Mouse (Mus musculus): ENCODE data around the gene Arl15. TPM values are rescaled to one million over a fixed set of nuclear protein-coding genes. Genes with fewer than 3 reads are reported as not detected.
A peak's percentile ranks its signal among the peaks of the same experiment; 100 is the strongest.

The Arl15 gene
- total and polyA plus RNA-seq, 3 experiments = 3.2 to 9.6 (median 9.1) TPM

DNA sequence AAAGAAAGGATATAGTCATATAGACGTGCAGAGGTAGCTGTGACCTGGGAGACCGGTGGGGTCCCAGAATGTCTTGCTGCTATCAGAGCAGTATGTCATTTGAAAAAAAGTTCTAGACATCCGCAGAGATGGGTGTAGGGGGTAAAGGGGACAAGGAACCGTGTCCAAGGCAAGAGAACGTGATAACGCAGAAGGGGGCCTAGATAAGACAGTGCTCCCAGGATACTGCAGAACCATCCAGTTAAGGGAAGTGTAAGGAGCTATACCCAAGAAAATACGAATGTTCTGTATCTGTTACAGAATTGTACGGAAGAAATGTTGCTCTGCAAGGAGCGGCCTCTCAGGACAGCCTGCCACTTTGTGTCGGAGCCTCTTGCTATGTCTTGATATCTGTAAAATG is 144.8 kb downstream of the Arl15 start:
- Histone ChIP-seq H3K4me3 (no peak overlapping the region), H3K27ac (peak overlapping the region; percentile 23; the same call in 1 of the 2 replicates), H3K9ac (ENCODE audit: low read depth, low read length) (no peak overlapping the region), H3K79me2 (replicated peaks; ENCODE audit: control insufficient read depth, insufficient read depth, low read length) (no peaks in the 10 kb centered on the region), H3K4me1 (ENCODE audit: control insufficient read depth, insufficient read depth, low read length) (peaks cover 4% of the 10 kb centered on the region), H3K27me3 (ENCODE audit: control insufficient read depth, insufficient read depth, low read length) (no peaks in the 10 kb centered on the region), H3K36me3 (ENCODE audit: control insufficient read depth, insufficient read depth, low read length) (no peaks in the 10 kb centered on the region)
- intact Hi-C loops (cut with DNase I) = no loop called here
- TF ChIP-seq EP300 (IDR thresholded peaks at IDR 0.05; ENCODE audit: insufficient read depth, low read depth, low read length) (no peak), POLR2A (IDR thresholded peaks at IDR 0.05; ENCODE audit: insufficient read depth, low read depth, low read length) (no peak), CTCF (IDR thresholded peaks at IDR 0.05) (no peak)
- WGBS = 82% methylated on average over 10 of the region's 10 CpGs
- DNase-seq = no peak

DNA sequence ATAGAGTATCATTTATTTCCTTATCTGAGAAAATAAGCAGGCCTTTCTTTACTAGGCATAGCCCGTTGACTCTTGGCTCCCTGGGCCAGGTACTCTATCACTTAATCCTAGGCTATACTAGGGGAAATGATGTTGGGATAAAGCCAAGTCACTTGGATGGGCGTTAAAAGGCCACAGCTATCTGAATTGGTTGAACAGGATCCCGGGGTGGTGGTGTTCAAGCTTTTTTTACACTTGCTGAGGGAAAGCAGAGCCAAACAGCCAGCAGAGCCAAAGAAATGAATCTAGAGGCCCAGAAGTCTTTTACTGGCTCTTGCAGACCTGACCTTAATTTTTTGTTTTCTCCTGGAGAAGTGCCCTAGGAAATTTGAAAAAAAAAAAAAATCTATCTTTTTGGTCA is 145.4 kb downstream of the Arl15 start:
- Histone ChIP-seq H3K4me1 (ENCODE audit: control insufficient read depth, insufficient read depth, low read length) (peaks cover 4% of the 10 kb centered on the region), H3K9ac (ENCODE audit: low read depth, low read length) (no peak overlapping the region), H3K27me3 (ENCODE audit: control insufficient read depth, insufficient read depth, low read length) (no peaks in the 10 kb centered on the region), H3K4me3 (no peak overlapping the region), H3K36me3 (ENCODE audit: control insufficient read depth, insufficient read depth, low read length) (no peaks in the 10 kb centered on the region), H3K27ac (peak overlapping the region; percentile 23), H3K79me2 (replicated peaks; ENCODE audit: control insufficient read depth, insufficient read depth, low read length) (no peaks in the 10 kb centered on the region)
- no peak for TF ChIP-seq EP300 (IDR thresholded peaks at IDR 0.05; ENCODE audit: insufficient read depth, low read depth, low read length)
- no peak for TF ChIP-seq CTCF (IDR thresholded peaks at IDR 0.05)
- TF ChIP-seq POLR2A (IDR thresholded peaks at IDR 0.05; ENCODE audit: insufficient read depth, low read depth, low read length) = no peak
- intact Hi-C loops (cut with DNase I) = no loop called here
- DNase-seq = peak in 1 of 2 experiments; percentile 58
- 4% methylated on average over 3 of the region's 3 CpGs for WGBS

DNA sequence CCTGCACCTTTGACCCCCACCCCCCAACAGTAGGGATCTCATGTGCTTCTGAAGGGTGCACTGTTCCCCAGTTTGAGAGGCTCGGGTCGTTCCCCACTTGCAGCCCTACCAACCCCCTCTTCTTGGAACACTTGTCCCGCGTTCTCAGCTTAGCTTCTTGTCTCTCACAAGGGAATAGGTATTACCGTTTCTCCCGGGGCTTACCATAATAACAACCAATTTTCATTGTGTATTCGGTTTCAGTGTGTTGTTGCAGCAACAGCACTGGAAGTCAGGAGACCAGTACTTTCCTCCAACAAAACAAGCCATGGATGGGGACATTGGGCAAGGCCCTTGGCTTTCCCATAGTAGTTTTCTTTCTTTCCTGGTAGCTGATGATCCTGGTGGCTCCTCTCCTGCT is 145.8 kb downstream of the Arl15 start:
- intact Hi-C loops (cut with DNase I) = no loop called here
- Histone ChIP-seq H3K27ac (peak overlapping the region; percentile 28; the same call in 1 of the 2 replicates), H3K4me3 (no peak overlapping the region), H3K36me3 (ENCODE audit: control insufficient read depth, insufficient read depth, low read length) (no peaks in the 10 kb centered on the region), H3K9ac (ENCODE audit: low read depth, low read length) (no peak overlapping the region), H3K79me2 (replicated peaks; ENCODE audit: control insufficient read depth, insufficient read depth, low read length) (no peaks in the 10 kb centered on the region), H3K4me1 (ENCODE audit: control insufficient read depth, insufficient read depth, low read length) (peaks cover 4% of the 10 kb centered on the region), H3K27me3 (ENCODE audit: control insufficient read depth, insufficient read depth, low read length) (no peaks in the 10 kb centered on the region)
- 70% methylated on average over 7 of the region's 7 CpGs for WGBS
- TF ChIP-seq EP300 (IDR thresholded peaks at IDR 0.05; ENCODE audit: insufficient read depth, low read depth, low read length) (no peak), CTCF (IDR thresholded peaks at IDR 0.05) (no peak), POLR2A (IDR thresholded peaks at IDR 0.05; ENCODE audit: insufficient read depth, low read depth, low read length) (no peak)
- DNase-seq = peak; percentile 37 to 46

DNA sequence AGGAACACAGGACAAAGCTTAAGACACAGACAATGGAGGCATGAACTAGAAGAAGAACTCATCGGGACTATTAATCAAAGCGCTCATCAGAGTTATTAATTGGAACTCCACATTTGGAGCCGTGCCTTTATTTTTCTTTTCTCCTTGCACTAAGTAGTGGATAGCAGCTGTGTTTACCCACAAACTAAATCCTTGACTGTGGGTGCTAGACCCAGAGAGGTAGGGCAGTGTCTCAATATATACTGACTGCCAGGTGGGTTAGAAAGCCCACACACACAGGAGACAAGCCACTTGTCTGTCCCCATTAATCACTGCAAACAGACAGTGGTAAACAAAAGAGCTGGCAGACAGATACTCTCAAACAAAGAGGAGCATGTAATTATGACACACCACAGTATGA is 147.6 kb downstream of the Arl15 start:
- intact Hi-C loops (cut with DNase I) = no loop called here
- TF ChIP-seq EP300 (IDR thresholded peaks at IDR 0.05; ENCODE audit: insufficient read depth, low read depth, low read length) = no peak
- no peak for TF ChIP-seq CTCF (IDR thresholded peaks at IDR 0.05)
- no peak for TF ChIP-seq POLR2A (IDR thresholded peaks at IDR 0.05; ENCODE audit: insufficient read depth, low read depth, low read length)
- Histone ChIP-seq H3K4me1 (ENCODE audit: control insufficient read depth, insufficient read depth, low read length) (peaks cover 4% of the 10 kb centered on the region), H3K9ac (ENCODE audit: low read depth, low read length) (no peak overlapping the region), H3K27me3 (ENCODE audit: control insufficient read depth, insufficient read depth, low read length) (no peaks in the 10 kb centered on the region), H3K27ac (no peak overlapping the region), H3K79me2 (replicated peaks; ENCODE audit: control insufficient read depth, insufficient read depth, low read length) (no peaks in the 10 kb centered on the region), H3K36me3 (ENCODE audit: control insufficient read depth, insufficient read depth, low read length) (no peaks in the 10 kb centered on the region), H3K4me3 (no peak overlapping the region)
- DNase-seq = no peak
- 96% methylated on average over 3 of the region's 3 CpGs for WGBS

DNA sequence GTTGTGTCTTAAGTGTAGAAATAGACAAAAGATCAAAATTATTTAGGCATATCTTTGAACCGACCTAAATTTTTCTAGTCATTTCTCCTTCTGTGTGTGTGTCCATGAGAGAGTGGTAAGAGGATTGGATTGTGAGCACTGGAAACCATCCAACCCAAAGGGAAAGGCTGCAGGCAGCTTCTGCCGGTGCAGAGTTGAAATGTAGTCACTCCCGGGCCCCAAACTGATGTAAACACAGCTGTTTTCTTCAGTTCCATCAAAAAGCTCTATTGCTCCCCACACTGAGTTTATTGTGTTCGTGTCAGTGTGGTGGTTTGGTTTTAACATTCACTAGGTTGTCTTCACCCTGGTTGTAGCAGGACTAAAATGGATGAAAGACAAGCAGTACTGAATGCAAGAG is 153.2 kb downstream of the Arl15 start:
- no peaks in the 10 kb centered on the region for H3K79me2 ChIP-seq (replicated peaks; ENCODE audit: control insufficient read depth, insufficient read depth, low read length)
- H3K4me3 ChIP-seq = no peak overlapping the region
- intact Hi-C loops (cut with DNase I) = loop anchor here (5.0 kb wide), 1 partner anchor 45 kb away; no protein-coding TSS in a partner anchor
- H3K27me3 ChIP-seq (ENCODE audit: control insufficient read depth, insufficient read depth, low read length) = no peaks in the 10 kb centered on the region
- TF ChIP-seq EP300 (IDR thresholded peaks at IDR 0.05; ENCODE audit: insufficient read depth, low read depth, low read length) (no peak), CTCF (IDR thresholded peaks at IDR 0.05) (no peak), POLR2A (IDR thresholded peaks at IDR 0.05; ENCODE audit: insufficient read depth, low read depth, low read length) (no peak)
- H3K9ac ChIP-seq (ENCODE audit: low read depth, low read length) = no peak overlapping the region
- H3K4me1 ChIP-seq (ENCODE audit: control insufficient read depth, insufficient read depth, low read length) = peaks cover 4% of the 10 kb centered on the region
- no peak overlapping the region for H3K27ac ChIP-seq
- DNase-seq = no peak
- H3K36me3 ChIP-seq (ENCODE audit: control insufficient read depth, insufficient read depth, low read length) = peaks cover 2% of the 10 kb centered on the region; the same call in 1 of the 2 replicates
- WGBS = 54% methylated on average over 4 of the region's 4 CpGs

DNA sequence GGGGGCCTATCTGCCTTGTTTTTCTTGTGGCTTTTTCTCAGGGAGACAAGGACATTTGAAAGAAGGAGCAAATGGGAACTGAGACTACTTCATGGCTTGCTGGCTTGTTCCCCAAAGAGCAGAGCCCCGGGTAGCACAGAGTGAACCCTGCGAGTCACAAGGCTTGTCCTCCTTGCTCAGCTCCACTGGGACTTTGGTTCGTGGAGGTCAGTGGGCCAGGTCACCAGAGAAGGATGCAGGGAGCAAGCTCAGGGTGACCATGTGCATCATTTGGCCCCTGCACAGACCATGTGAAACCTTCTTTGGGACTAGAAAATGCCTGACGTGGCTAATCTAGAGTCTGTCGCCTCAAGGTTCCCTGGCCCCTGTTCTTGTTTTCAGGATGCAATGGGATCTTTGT is 155.4 kb downstream of the Arl15 start:
- Histone ChIP-seq H3K36me3 (ENCODE audit: control insufficient read depth, insufficient read depth, low read length) (peaks cover 2% of the 10 kb centered on the region; the same call in 1 of the 2 replicates), H3K27ac (peak overlapping the region; percentile 5), H3K79me2 (replicated peaks; ENCODE audit: control insufficient read depth, insufficient read depth, low read length) (no peaks in the 10 kb centered on the region), H3K9ac (ENCODE audit: low read depth, low read length) (no peak overlapping the region), H3K4me3 (no peak overlapping the region), H3K27me3 (ENCODE audit: control insufficient read depth, insufficient read depth, low read length) (no peaks in the 10 kb centered on the region), H3K4me1 (ENCODE audit: control insufficient read depth, insufficient read depth, low read length) (peaks cover 4% of the 10 kb centered on the region)
- 61% methylated on average over 5 of the region's 5 CpGs for WGBS
- no peak for TF ChIP-seq POLR2A (IDR thresholded peaks at IDR 0.05; ENCODE audit: insufficient read depth, low read depth, low read length)
- no peak for TF ChIP-seq CTCF (IDR thresholded peaks at IDR 0.05)
- 0 out of 2 replicates have a peak, but pooled peaks have one; percentile 27 for TF ChIP-seq EP300 (IDR thresholded peaks at IDR 0.05; ENCODE audit: insufficient read depth, low read depth, low read length)
- intact Hi-C loops (cut with DNase I) = loop anchor here (5.0 kb wide), 1 partner anchor 47 kb away; no protein-coding TSS in a partner anchor
- DNase-seq = peak; percentile 67 to 76

Measured in heart, adult 2 months (tissue).